Mouse (Mus musculus): Measurements from ENCODE around the gene Pctp. TPM values are rescaled to one million over a fixed set of nuclear protein-coding genes. Genes with fewer than 3 reads are reported as not detected.

The Pctp gene
- polyA plus RNA-seq, 1 experiment from 2014 or later: 8.3 TPM

DNA sequence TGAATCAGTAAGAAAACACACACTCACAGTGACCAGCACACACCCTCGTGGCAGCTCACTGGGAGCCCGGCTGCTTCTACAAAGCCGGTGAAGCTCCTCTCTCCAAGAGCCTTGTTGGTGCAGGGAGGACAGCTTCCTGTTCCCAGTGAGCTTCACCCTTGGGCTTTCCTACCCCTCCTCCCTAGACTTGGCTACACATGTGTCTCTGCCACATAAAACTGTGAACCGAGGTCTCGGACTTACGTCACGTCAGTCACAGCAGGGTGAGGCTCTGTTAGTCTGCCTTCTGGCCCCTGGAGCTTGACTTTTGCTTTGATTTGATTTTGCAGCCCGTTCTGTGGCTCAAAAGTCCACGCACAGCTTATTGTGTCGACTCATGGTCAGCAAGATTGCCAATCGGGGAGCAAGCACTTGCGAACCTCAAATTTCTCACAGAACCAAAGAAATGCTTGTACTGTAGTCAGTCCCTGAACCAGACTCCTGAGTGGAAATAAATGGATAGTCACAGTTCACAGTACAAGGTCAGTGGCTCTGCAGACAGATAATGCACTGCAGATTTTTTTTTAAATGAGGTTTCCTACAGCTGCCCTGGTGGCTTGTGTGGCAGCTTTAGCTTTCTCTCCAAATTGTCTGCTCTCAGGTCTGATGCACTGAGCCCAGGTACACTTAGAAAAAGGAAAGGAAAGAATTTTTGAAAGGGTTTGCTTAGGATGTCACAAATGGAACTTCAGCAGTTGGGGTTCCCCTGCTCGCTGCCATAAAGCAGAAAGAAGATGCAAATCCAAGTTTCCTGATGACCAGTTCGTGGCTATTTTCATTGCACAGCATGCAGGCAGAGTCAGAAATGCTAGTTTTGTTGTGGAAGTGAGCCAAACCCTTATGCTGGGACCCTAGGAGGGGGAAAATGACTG, 23.5 kb upstream of the Pctp start:
- H3K4me2 ChIP-seq: no peak overlapping the region
- DNase-seq (ENCODE audit: low spot score, missing footprints): peak; percentile 86
- H3K9me3 ChIP-seq (ENCODE audit: control insufficient read depth, low read length): no peaks in the 10 kb centered on the region
- H3K27me3 ChIP-seq (ENCODE audit: control insufficient read depth, insufficient read depth, low read length): peaks cover 4% of the 10 kb centered on the region; the same call in 1 of the 2 replicates
- H3K36me3 ChIP-seq (ENCODE audit: control insufficient read depth, insufficient read depth, low read length): no peaks in the 10 kb centered on the region
- H3K4me3 ChIP-seq (ENCODE audit: low read depth, low read length): no peak overlapping the region
- no peaks in the 10 kb centered on the region for H3K4me1 ChIP-seq (ENCODE audit: control insufficient read depth, insufficient read depth, low read length)
- WGBS: 66% methylated on average over 14 of the region's 14 CpGs
- no peak for ATAC-seq (ENCODE audit: low FRiP score)
- no peak overlapping the region for H3K9ac ChIP-seq (ENCODE audit: low read length)
- no peak overlapping the region for H3K27ac ChIP-seq (ENCODE audit: low read depth, low read length)

DNA sequence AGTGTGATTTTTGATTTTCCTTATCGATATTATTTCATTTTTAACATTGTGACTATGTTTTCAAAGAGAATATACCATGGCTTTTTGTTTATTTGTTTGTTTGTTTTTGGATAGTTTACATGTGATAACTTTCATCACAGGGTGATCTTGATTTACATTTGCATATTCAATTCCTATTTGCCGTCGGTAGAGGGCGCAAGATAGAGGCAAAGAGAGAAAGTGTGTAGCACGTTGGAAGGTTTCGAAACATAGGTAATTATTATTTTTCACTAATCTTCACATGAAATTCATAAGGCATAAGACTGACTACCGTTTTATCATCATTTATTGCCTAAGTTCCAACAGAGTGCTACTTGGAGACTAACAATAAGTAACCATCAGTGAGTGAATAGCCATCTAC, 16.5 kb upstream of the Pctp start:
- no peak for ATAC-seq (ENCODE audit: low FRiP score)

DNA sequence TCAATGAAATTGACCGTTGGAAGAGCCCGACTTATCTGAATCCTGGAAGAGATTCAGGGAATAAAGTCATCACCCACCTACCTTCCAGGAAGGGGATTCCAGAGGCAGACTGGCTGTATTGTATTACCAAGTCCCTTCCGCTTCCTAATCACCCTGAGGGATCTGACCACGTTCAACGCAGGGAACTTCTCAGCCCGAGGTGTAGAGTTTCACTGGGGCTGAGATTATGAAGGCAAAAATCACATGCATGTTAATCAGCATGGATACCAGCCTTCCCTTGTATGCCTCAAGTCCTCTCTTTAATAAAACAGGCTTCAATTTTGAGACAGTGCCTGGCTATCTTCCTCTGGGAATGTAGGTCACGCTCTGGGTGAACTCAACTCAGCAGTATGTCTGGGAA, 12.6 kb upstream of the Pctp start:
- no peak overlapping the region for H3K27ac ChIP-seq (ENCODE audit: low read depth, low read length)
- no peaks in the 10 kb centered on the region for H3K9me3 ChIP-seq (ENCODE audit: control insufficient read depth, low read length)
- H3K4me2 ChIP-seq: no peak overlapping the region
- no peaks in the 10 kb centered on the region for H3K4me1 ChIP-seq (ENCODE audit: control insufficient read depth, insufficient read depth, low read length)
- no peak overlapping the region for H3K9ac ChIP-seq (ENCODE audit: low read length)
- H3K27me3 ChIP-seq (ENCODE audit: control insufficient read depth, insufficient read depth, low read length): no peaks in the 10 kb centered on the region
- H3K4me3 ChIP-seq (ENCODE audit: low read depth, low read length): no peak overlapping the region
- WGBS: 71% methylated on average over 7 of the region's 7 CpGs
- no peak for ATAC-seq (ENCODE audit: low FRiP score)
- H3K36me3 ChIP-seq (ENCODE audit: control insufficient read depth, insufficient read depth, low read length): no peaks in the 10 kb centered on the region
- no peak for DNase-seq (ENCODE audit: low spot score, missing footprints)

More for the DNA sequence above, 16.5 kb upstream of the Pctp start:
- Histone ChIP-seq H3K4me3 (ENCODE audit: low read depth, low read length) (no peak overlapping the region), H3K4me2 (no peak overlapping the region), H3K9me3 (ENCODE audit: control insufficient read depth, low read length) (no peaks in the 10 kb centered on the region), H3K27ac (ENCODE audit: low read depth, low read length) (no peak overlapping the region), H3K4me1 (ENCODE audit: control insufficient read depth, insufficient read depth, low read length) (no peaks in the 10 kb centered on the region), H3K36me3 (ENCODE audit: control insufficient read depth, insufficient read depth, low read length) (no peaks in the 10 kb centered on the region), H3K9ac (ENCODE audit: low read length) (no peak overlapping the region), H3K27me3 (ENCODE audit: control insufficient read depth, insufficient read depth, low read length) (no peaks in the 10 kb centered on the region)
- no peak for DNase-seq (ENCODE audit: low spot score, missing footprints)
- 26% methylated on average over 7 of the region's 7 CpGs for WGBS

DNA sequence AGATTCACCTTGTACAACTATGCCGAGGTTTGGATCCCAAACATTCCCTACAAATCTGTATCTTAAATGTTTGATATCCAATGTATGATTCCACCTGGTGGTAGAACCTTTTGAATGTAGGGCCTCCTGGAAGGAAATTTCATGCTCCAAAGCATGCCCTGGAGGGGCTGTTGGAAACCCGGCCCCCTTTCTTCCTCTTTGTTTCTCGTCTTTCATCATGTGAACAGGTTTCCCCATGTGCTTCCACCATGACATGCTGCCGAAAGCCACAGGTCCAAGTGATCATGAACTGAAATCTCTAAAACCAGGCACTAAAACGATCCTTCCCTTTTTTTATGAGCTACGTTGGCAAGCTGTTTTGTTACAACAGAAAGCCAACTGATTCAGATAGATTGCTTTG, 11.0 kb upstream of the Pctp start:
- Histone ChIP-seq H3K4me3 (ENCODE audit: low read depth, low read length) (no peak overlapping the region), H3K27ac (ENCODE audit: low read depth, low read length) (no peak overlapping the region), H3K9me3 (ENCODE audit: control insufficient read depth, low read length) (no peaks in the 10 kb centered on the region), H3K4me1 (ENCODE audit: control insufficient read depth, insufficient read depth, low read length) (no peaks in the 10 kb centered on the region), H3K36me3 (ENCODE audit: control insufficient read depth, insufficient read depth, low read length) (no peaks in the 10 kb centered on the region), H3K4me2 (no peak overlapping the region), H3K27me3 (ENCODE audit: control insufficient read depth, insufficient read depth, low read length) (no peaks in the 10 kb centered on the region), H3K9ac (ENCODE audit: low read length) (no peak overlapping the region)
- 89% methylated on average over 6 of the region's 6 CpGs for WGBS
- DNase-seq (ENCODE audit: low spot score, missing footprints) (no peak), ATAC-seq (ENCODE audit: low FRiP score) (no peak)

DNA sequence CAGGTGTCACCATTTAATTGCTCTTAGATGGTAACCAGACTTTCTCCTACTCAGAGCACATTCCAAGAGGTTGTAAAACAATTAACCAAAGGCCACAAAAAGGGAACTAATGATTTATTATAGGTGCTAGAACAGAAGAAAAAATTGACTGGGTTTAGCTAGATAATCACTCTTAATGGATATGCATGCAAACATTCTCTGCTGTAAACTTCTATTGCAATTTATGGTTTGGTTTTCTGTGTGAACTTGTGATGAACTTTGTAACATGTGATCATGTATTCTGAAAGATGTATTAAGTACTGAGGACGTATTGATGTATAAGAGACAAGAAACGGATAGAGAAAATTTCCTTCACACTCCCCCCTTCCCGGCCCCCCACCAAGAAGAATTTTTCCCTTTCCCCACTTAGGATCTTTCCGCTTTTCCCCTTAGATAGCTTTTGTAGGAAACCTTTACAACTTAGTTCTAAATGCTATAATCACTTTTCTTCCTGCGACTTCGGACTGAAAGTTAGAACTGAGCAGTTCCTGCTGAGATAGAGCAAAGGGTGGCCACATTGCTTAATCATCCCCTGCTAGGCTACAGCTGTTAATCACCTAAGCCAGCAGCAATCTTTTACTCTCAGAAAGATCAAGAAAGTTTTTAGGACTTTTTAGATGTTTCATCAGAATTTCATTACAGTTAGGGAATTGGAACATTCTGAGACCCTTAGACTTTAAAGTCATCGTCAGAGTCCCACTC, 5.3 kb upstream of the Pctp start:
- 42% methylated on average over 7 of the region's 7 CpGs for WGBS
- Histone ChIP-seq H3K4me2 (no peak overlapping the region), H3K9ac (ENCODE audit: low read length) (no peak overlapping the region), H3K9me3 (ENCODE audit: control insufficient read depth, low read length) (no peaks in the 10 kb centered on the region), H3K4me3 (ENCODE audit: low read depth, low read length) (no peak overlapping the region), H3K36me3 (ENCODE audit: control insufficient read depth, insufficient read depth, low read length) (no peaks in the 10 kb centered on the region), H3K27ac (ENCODE audit: low read depth, low read length) (no peak overlapping the region), H3K4me1 (ENCODE audit: control insufficient read depth, insufficient read depth, low read length) (no peaks in the 10 kb centered on the region), H3K27me3 (ENCODE audit: control insufficient read depth, insufficient read depth, low read length) (no peaks in the 10 kb centered on the region)
- DNase-seq (ENCODE audit: low spot score, missing footprints) (no peak), ATAC-seq (ENCODE audit: low FRiP score) (no peak)

DNA sequence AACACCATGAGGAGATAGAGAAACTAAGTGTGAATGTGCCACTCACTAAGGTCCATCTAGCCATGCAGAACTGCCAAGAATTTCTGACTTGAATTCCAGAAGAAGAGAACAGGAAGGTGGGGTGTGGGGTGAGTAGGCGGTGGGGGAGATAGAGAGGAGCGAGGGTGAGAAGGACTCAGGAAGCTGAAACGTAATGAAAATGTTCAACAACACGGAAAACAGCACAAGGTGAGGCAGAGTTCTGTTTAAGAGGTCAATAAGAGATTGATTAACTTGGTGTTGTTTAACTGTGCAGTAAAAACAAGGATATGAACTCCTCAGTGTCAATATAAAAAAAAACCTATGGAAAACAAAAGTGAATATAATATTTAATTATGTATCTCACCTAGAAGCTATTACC, 3.4 kb upstream of the Pctp start:
- no peaks in the 10 kb centered on the region for H3K4me1 ChIP-seq (ENCODE audit: control insufficient read depth, insufficient read depth, low read length)
- DNase-seq (ENCODE audit: low spot score, missing footprints) (no peak), ATAC-seq (ENCODE audit: low FRiP score) (no peak)
- H3K9me3 ChIP-seq (ENCODE audit: control insufficient read depth, low read length): no peaks in the 10 kb centered on the region
- no peak overlapping the region for H3K4me3 ChIP-seq (ENCODE audit: low read depth, low read length)
- WGBS: 84% methylated on average over 4 of the region's 4 CpGs
- H3K36me3 ChIP-seq (ENCODE audit: control insufficient read depth, insufficient read depth, low read length): no peaks in the 10 kb centered on the region
- H3K4me2 ChIP-seq: no peak overlapping the region
- H3K27ac ChIP-seq (ENCODE audit: low read depth, low read length): no peak overlapping the region
- no peak overlapping the region for H3K9ac ChIP-seq (ENCODE audit: low read length)
- H3K27me3 ChIP-seq (ENCODE audit: control insufficient read depth, insufficient read depth, low read length): no peaks in the 10 kb centered on the region

DNA sequence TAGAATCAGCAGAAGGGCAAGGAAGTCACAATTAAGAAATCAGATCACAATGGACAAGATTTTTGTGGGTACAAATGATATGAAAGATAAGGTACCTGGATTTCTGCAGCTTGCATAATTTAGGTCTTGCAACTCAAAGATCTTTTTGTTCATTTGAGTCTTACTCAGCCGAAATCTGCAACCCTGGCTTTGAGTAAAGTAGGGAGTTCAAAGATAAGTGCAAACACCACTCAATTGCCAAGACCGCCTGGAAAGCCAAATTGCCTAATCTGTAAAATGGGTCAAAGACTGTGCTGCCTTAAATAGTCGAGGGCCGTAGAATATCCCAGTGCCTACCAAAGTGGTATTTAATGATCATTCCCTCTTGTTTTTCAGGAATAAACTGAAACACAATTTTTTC, 692 bp upstream of the Pctp start:
- no peak overlapping the region for H3K4me3 ChIP-seq (ENCODE audit: low read depth, low read length)
- ATAC-seq (ENCODE audit: low FRiP score) (no peak), DNase-seq (ENCODE audit: low spot score, missing footprints) (no peak)
- no peak overlapping the region for H3K27ac ChIP-seq (ENCODE audit: low read depth, low read length)
- H3K4me2 ChIP-seq: no peak overlapping the region
- WGBS: 88% methylated on average over 4 of the region's 4 CpGs
- no peak overlapping the region for H3K9ac ChIP-seq (ENCODE audit: low read length)
- no peaks in the 10 kb centered on the region for H3K9me3 ChIP-seq (ENCODE audit: control insufficient read depth, low read length)
- H3K27me3 ChIP-seq (ENCODE audit: control insufficient read depth, insufficient read depth, low read length): no peaks in the 10 kb centered on the region
- H3K4me1 ChIP-seq (ENCODE audit: control insufficient read depth, insufficient read depth, low read length): no peaks in the 10 kb centered on the region
- no peaks in the 10 kb centered on the region for H3K36me3 ChIP-seq (ENCODE audit: control insufficient read depth, insufficient read depth, low read length)

DNA sequence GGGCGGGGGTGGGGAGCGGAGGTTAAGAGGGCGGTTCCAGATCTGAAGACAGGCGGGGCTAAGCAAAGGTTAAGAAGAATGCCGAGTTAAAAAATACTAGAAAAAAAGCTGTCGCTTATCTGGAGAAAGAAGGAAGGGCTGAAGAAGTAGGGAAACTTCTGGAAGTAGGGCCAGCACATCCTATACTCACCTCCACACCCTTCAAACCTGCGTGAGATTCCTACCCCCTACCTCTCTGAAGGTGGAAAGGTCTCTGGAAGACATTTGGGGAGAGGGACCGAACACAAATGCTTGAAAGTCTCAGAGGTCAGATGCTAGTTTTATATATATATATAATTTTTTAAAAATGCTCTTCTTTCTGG, 274 bp upstream of the Pctp start:
- H3K4me1 ChIP-seq (ENCODE audit: control insufficient read depth, insufficient read depth, low read length): no peaks in the 10 kb centered on the region
- H3K9me3 ChIP-seq (ENCODE audit: control insufficient read depth, low read length): no peaks in the 10 kb centered on the region
- DNase-seq (ENCODE audit: low spot score, missing footprints) (no peak), ATAC-seq (ENCODE audit: low FRiP score) (no peak)
- H3K4me3 ChIP-seq (ENCODE audit: low read depth, low read length): peak overlapping the region; percentile 52
- peak overlapping the region; percentile 87 for H3K4me2 ChIP-seq
- H3K36me3 ChIP-seq (ENCODE audit: control insufficient read depth, insufficient read depth, low read length): no peaks in the 10 kb centered on the region
- H3K27ac ChIP-seq (ENCODE audit: low read depth, low read length): no peak overlapping the region
- no peaks in the 10 kb centered on the region for H3K27me3 ChIP-seq (ENCODE audit: control insufficient read depth, insufficient read depth, low read length)
- H3K9ac ChIP-seq (ENCODE audit: low read length): peak overlapping the region; percentile 68
- WGBS: 8% methylated on average over 8 of the region's 8 CpGs
